Mouse (Mus musculus) stomach, postnatal 0 days (tissue): ENCODE measurements around the gene Ap3d1. TPM values are rescaled to one million over a fixed set of nuclear protein-coding genes. Genes with fewer than 3 reads are reported as not detected.
A peak's percentile ranks its signal among the peaks of the same experiment; 100 is the strongest.

Source experiments
- ATAC-seq: fragments of 200-750 bp; cut with Nextera tagmentation; 2 replicates; pipeline ENCODE4 v1.8.0; 2017; ENCODE audit not compliant: low FRiP score, low TSS enrichment
- DNase-seq: peaks from one replicate; pipeline ENCODE4 v3.0.0-alpha.2; 2016; ENCODE audit warnings: low spot score
- H3K27ac ChIP-seq: fragments of 300-500 bp; sonication (generic); replicated peaks from 2 replicates; pipeline ENCODE4 v1.5.1; 2014; ENCODE audit warnings: mild to moderate bottlenecking, control low read depth
- H3K27me3 ChIP-seq: fragments of 300-500 bp; sonication (generic); 2 replicates; pipeline ENCODE4 v1.6.1; 2014; ENCODE audit warnings: low read length; ENCODE audit not compliant: control insufficient read depth, insufficient read depth
- H3K36me3 ChIP-seq: fragments of 300-500 bp; sonication (generic); 2 replicates; pipeline ENCODE4 v1.6.1; 2014; ENCODE audit warnings: low read length, mixed read lengths; ENCODE audit not compliant: control insufficient read depth, insufficient read depth
- H3K4me1 ChIP-seq: fragments of 300-500 bp; sonication (generic); replicated peaks from 2 replicates; pipeline ENCODE4 v1.6.1; 2014; ENCODE audit warnings: antibody characterized with exemption; ENCODE audit not compliant: control insufficient read depth, insufficient read depth
- H3K4me2 ChIP-seq: fragments of 300-500 bp; sonication (generic); replicated peaks from 2 replicates; pipeline ENCODE4 v1.6.1; 2014; ENCODE audit warnings: low read depth, mild to moderate bottlenecking, control low read depth, moderate library complexity
- H3K4me3 ChIP-seq: fragments of 300-500 bp; sonication (generic); 2 replicates; pipeline ENCODE4 v1.5.1; 2014; ENCODE audit warnings: low read depth, low read length, control low read depth
- H3K9ac ChIP-seq: fragments of 300-500 bp; sonication (generic); 2 replicates; pipeline ENCODE4 v1.6.1; 2014; ENCODE audit warnings: mild to moderate bottlenecking, low read length, control low read depth, mixed read lengths
- H3K9me3 ChIP-seq: fragments of 300-500 bp; sonication (generic); 2 replicates; pipeline ENCODE4 v1.6.1; 2016; ENCODE audit warnings: low read length; ENCODE audit not compliant: control insufficient read depth
- CTCF ChIP-seq: IDR thresholded peaks from 2 replicates; pipeline ENCODE4 v1.5.1; 2016; ENCODE audit warnings: antibody characterized with exemption, low read depth, mild to moderate bottlenecking, moderate library complexity
- EP300 ChIP-seq: optimal IDR thresholded peaks from 2 replicates; pipeline ENCODE3; 2016; ENCODE audit warnings: antibody characterized with exemption
- WGBS: fragments of 180-500 bp; shearing (Covaris S2); extraction: QIAGEN DNeasy Blood & Tissue Kit; methylation state at CpG from one replicate; pipeline ENCODE4 v1.1.7; 2014; 5-methylcytosine and 5-hydroxymethylcytosine counted together
- polyA plus RNA-seq: library from polyadenylated mRNA; unstranded; fragments of >200 nt; fragmentation: Nextera tagmentation; extraction: Ambion mirVana; gene quantifications from 2 replicates; pipeline ENCODE4 v1.2.1, GENCODE M21; 2015

The Ap3d1 gene
- polyA plus RNA-seq, 1 experiment from 2014 or later, result 38.7 TPM

DNA sequence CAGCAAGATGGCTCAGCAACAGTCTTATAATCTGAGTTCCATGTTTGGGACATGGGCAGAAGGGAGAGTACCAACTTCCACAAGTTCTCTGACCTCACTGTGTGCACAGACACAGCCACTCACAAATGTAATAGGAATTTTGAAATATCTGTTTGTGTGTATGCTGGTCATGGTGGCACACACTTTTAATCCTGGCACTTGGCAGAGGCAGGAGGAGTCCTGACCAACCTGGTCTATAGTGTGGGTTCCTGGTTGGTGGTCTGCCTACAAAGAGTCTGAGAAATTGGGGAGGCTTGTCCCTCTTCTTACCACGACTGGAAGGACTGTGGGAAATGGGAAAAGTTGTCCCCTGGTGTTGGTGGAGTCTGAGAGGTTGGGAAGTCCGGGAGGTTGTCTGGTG, 14.4 kb upstream of the Ap3d1 start:
- ATAC-seq (no peak), DNase-seq (no peak)
- TF ChIP-seq EP300 (no peak), CTCF (no peak)
- Histone ChIP-seq H3K9me3 (no peaks in the 10 kb centered on the region), H3K4me2 (peak overlapping the region; percentile 88), H3K9ac (peak overlapping the region; percentile 92; the same call in 1 of the 2 replicates), H3K4me3 (peak overlapping the region; percentile 93), H3K36me3 (no peaks in the 10 kb centered on the region), H3K27me3 (no peaks in the 10 kb centered on the region), H3K27ac (no peak overlapping the region), H3K4me1 (peaks cover 13% of the 10 kb centered on the region)
- WGBS, result 41% methylated on average over 2 of the region's 2 CpGs

GRCm38 (mm10) chr10:80756099-80756498, 14.0 kb upstream of the Ap3d1 start:
- H3K4me1 ChIP-seq, result peaks cover 13% of the 10 kb centered on the region
- H3K36me3 ChIP-seq, result no peaks in the 10 kb centered on the region
- no peaks in the 10 kb centered on the region for H3K27me3 ChIP-seq
- peak overlapping the region; percentile 92 for H3K9ac ChIP-seq
- TF ChIP-seq CTCF (peak; percentile 37), EP300 (no peak)
- peak overlapping the region; percentile 88 for H3K4me2 ChIP-seq
- H3K4me3 ChIP-seq, result peak overlapping the region; percentile 93
- peak overlapping the region; percentile 87; the same call in 1 of the 2 replicates for H3K27ac ChIP-seq
- 26% methylated on average over 3 of the region's 3 CpGs for WGBS
- no peaks in the 10 kb centered on the region for H3K9me3 ChIP-seq
- DNase-seq (no peak), ATAC-seq (no peak)

DNA sequence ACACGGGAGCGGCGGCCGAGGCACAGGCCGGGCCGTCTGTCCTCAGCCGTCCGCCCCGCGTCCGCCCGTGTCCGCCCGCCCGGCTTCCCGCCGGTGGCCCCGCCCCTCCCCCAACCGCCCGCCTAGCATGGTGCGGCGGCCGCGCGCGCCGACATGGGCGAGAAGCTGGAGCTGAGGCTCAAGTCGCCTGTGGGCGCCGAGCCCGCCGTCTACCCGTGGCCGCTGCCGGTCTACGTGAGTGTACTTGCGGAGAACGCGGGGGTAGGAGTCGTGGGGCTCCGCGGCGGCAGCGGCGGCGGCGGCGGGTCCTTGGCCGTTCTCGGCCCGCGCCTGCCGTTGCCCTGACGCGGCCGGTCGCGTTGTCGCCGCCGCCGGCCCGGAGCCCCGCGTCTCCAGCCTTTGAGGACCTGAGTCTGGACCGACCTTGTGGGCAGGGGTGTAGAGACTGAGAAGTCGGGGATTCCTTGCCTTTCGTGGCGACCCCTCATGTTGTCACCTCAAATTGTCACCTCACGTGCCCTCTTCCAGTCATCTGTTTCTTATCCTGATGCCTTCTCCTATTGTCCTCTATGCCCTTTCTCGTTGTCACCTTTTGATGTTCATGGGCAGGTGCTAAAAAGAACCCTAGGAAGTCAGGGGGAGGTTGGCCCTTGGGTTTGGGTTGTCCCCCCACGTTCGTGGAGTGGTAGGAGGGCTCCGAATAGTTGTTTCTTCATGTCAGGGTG, 13.4 kb upstream of the Ap3d1 start:
- peak overlapping the region; percentile 93 for H3K4me3 ChIP-seq
- ATAC-seq (no peak), DNase-seq (no peak)
- no peaks in the 10 kb centered on the region for H3K9me3 ChIP-seq
- peaks cover 13% of the 10 kb centered on the region for H3K4me1 ChIP-seq
- under 1% methylated on average over 36 of the region's 75 CpGs for WGBS
- H3K36me3 ChIP-seq, result no peaks in the 10 kb centered on the region
- H3K9ac ChIP-seq, result peak overlapping the region; percentile 92
- no peaks in the 10 kb centered on the region for H3K27me3 ChIP-seq
- no peak for TF ChIP-seq EP300
- TF ChIP-seq CTCF, result no peak
- peak overlapping the region; percentile 87 for H3K27ac ChIP-seq
- peak overlapping the region; percentile 88 for H3K4me2 ChIP-seq

DNA sequence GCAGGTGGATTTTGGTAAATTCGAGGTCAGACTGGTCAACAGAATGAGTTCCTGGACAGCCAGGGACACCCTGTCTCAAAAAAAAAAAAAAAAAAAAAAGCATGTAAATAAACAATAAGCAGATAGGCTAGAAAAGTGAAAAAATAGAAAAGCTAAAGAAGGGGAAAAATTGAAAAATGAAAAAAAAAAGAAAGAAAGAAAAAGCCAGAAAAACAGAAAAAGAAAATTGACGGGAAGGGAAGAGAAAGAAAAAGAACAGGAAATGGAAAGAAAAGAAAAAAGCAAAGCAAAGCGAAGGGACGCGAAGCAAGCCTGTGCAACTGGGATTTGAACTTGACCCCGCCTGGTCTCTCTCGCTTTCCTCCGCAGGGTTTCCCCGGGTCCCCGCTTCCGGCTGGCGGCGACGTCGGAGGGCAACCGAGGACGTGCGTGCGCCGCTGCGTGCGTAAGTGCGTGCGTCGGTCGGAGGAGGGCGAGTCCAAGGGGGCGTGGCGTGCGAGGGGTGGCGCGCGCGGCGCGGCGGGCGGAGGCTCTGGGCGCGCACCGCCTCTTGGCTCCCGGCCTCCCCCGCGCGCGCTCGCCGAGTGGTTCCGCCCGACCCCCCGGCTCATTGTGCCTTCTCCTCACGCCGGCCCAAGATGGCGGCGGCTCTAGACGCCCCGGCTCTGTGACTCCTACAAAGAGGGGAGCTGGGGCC, 12.7 kb upstream of the Ap3d1 start, which contains the start of gene Dot1l:
Gene Dot1l, plus strand, starts transcription at position 613 of the 697 bp plus-strand sequence.
- DNase-seq, result peak; percentile 99
- 1% methylated on average over 52 of the region's 57 CpGs for WGBS
- H3K36me3 ChIP-seq, result no peaks in the 10 kb centered on the region
- H3K27me3 ChIP-seq, result no peaks in the 10 kb centered on the region
- peak; percentile 88 for ATAC-seq
- TF ChIP-seq CTCF, result no peak
- TF ChIP-seq EP300, result no peak
- peak within 1 kb of the TSS; percentile 92 for H3K9ac ChIP-seq
- peaks cover 13% of the 10 kb centered on the region for H3K4me1 ChIP-seq
- H3K4me3 ChIP-seq, result peak within 1 kb of the TSS; percentile 93
- no peaks in the 10 kb centered on the region for H3K9me3 ChIP-seq
- peak within 1 kb of the TSS; percentile 87 for H3K27ac ChIP-seq
- H3K4me2 ChIP-seq, result peak within 1 kb of the TSS; percentile 88

- ATAC-seq (peak; percentile 71), DNase-seq (peak; percentile 94)
- H3K27me3 ChIP-seq, result no peaks in the 10 kb centered on the region
- no peaks in the 10 kb centered on the region for H3K36me3 ChIP-seq
- WGBS, result 2% methylated on average over 6 of the region's 6 CpGs
- H3K27ac ChIP-seq, result peak overlapping the region; percentile 95
- H3K4me3 ChIP-seq, result peak overlapping the region; percentile 30
- H3K4me1 ChIP-seq, result peaks cover 13% of the 10 kb centered on the region
- peak overlapping the region; percentile 45 for H3K9ac ChIP-seq
- H3K9me3 ChIP-seq, result no peaks in the 10 kb centered on the region
- H3K4me2 ChIP-seq, result peak overlapping the region; percentile 64
- TF ChIP-seq CTCF (0 out of 2 replicates have a peak, but pooled peaks have one; percentile 1), EP300 (no peak)
Observed at GRCm38 (mm10) chr10:80752079-80752625, 10.1 kb upstream of the Ap3d1 start.
